Mouse (Mus musculus) G1E (cell line): ENCODE measurements around the gene Trdmt1. TPM values are rescaled to one million over a fixed set of nuclear protein-coding genes. Genes with fewer than 3 reads are reported as not detected.

Source experiments
- ATAC-seq: 2 replicates; pipeline ENCODE4 v1.8.0; 2016; ENCODE audit warnings: mild to moderate bottlenecking; ENCODE audit not compliant: insufficient number of reproducible peaks, poor library complexity, low FRiP score, severe bottlenecking; ENCODE audit errors: extremely low read depth
- DNase-seq: peaks from one replicate; pipeline ENCODE4 v3.0.0; 2012; ENCODE audit warnings: low spot score
- H3K27me3 ChIP-seq: 2 replicates; pipeline ENCODE4 v1.6.1; 2012; ENCODE audit warnings: mild to moderate bottlenecking, low read length, inconsistent platforms; ENCODE audit not compliant: insufficient read depth
- H3K36me3 ChIP-seq: replicated peaks from 2 replicates; pipeline ENCODE3; 2012; ENCODE audit warnings: mild to moderate bottlenecking, inconsistent platforms
- H3K4me1 ChIP-seq: 2 replicates; pipeline ENCODE4 v1.6.1; 2012; ENCODE audit warnings: low read depth, low read length, inconsistent platforms, mixed read lengths; ENCODE audit not compliant: insufficient read depth
- H3K4me3 ChIP-seq: 2 replicates; pipeline ENCODE4 v1.5.1; 2012; ENCODE audit warnings: low read depth, mild to moderate bottlenecking, inconsistent platforms, low read length, moderate library complexity, mixed read lengths
- H3K9me3 ChIP-seq: replicated peaks from 2 replicates; pipeline ENCODE4 v1.6.1; 2012; ENCODE audit warnings: inconsistent platforms
- CTCF ChIP-seq: IDR thresholded peaks from 2 replicates; pipeline ENCODE4 v1.5.1; 2012; ENCODE audit warnings: low read depth, low read length, inconsistent platforms, mixed read lengths
- GATA1 ChIP-seq: IDR thresholded peaks from 2 replicates; pipeline ENCODE4 v1.6.1; 2012; ENCODE audit warnings: borderline replicate concordance, low read length, inconsistent platforms, mixed read lengths
- GATA2 ChIP-seq: IDR thresholded peaks from 2 replicates; pipeline ENCODE4 v1.6.1; 2012; ENCODE audit warnings: low read depth, low read length, inconsistent platforms, borderline replicate concordance
- POLR2AphosphoS5 ChIP-seq: IDR thresholded peaks from 2 replicates; pipeline ENCODE4 v1.6.1; 2012; ENCODE audit warnings: low read depth, low read length, inconsistent platforms; ENCODE audit not compliant: insufficient replicate concordance
- TAL1 ChIP-seq: conservative IDR thresholded peaks from 2 replicates; pipeline ENCODE4 v1.6.1; 2012; ENCODE audit warnings: low read depth, low read length, inconsistent platforms, mixed read lengths
- polyA plus RNA-seq: library from polyadenylated mRNA; stranded (reverse); fragments of >175 nt; gene quantifications from 2 replicates; pipeline ENCODE4 v1.2.3, GENCODE M21; 2012
- total RNA-seq, 2 experiments: library from RNA; stranded (forward) in 1 of 2; stranded (reverse) in 1 of 2; fragments of 200-1000 nt in 1 of 2; fragments of >200 nt in 1 of 2; fragmentation: Nextera tagmentation in 1 of 2; gene quantifications; 2 replicates each; pipeline ENCODE4 v1.2.3; 2014 to 2017

Gene Trdmt1
- total and polyA plus RNA-seq, 3 experiments: 0.56 to 20.2 (median 9.1) TPM

DNA sequence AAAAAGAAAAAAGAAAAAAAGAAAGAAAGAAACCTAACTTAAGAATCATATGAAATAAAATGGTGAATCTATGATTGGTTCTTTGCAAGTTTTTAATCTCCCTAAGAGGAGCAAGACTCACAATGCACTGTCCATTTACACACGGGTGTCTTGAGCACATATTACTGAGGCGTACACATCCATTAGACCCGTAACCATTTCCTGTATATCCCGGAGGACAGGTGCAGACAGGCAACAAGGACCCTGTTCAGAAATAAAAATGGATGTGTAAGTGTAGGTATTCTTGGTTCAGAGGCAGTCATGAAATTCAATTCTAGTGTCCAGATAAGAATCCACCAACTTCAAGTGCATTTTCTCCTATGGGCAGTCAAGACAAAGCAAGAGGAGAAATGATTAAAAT is 74.8 kb downstream of the Trdmt1 start:
- Histone ChIP-seq H3K4me1 (no peaks in the 10 kb centered on the region), H3K4me3 (no peak overlapping the region), H3K36me3 (no peaks in the 10 kb centered on the region), H3K9me3 (no peaks in the 10 kb centered on the region), H3K27me3 (peaks cover 9% of the 10 kb centered on the region)
- no peak for TF ChIP-seq GATA2
- no peak for TF ChIP-seq CTCF
- TF ChIP-seq GATA1: no peak
- TF ChIP-seq POLR2AphosphoS5: no peak
- no peak for TF ChIP-seq TAL1
- DNase-seq: no peak
- ATAC-seq: no peak

DNA sequence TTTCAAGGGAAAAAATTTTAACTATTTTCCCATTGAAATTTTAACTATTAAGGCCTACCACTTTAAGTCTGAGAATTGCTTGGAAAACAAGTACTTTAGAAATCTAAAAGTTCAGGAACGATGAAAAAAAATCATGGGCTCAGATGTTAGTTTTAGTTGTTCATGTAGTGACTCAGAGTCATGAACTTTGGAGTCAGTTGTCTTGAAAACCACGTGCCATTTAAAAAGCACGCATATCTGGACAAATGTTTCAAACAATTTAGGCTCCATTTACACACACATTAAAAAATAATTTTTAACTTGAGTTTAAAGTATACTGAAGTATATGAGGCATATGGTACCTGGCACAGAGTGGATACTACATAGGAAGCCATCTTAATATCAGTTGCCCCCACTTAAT is 77.8 kb downstream of the Trdmt1 start:
- DNase-seq: no peak
- TF ChIP-seq GATA2 (no peak), TAL1 (no peak), GATA1 (no peak), CTCF (no peak), POLR2AphosphoS5 (no peak)
- Histone ChIP-seq H3K27me3 (peaks cover 9% of the 10 kb centered on the region), H3K4me1 (no peaks in the 10 kb centered on the region), H3K9me3 (no peaks in the 10 kb centered on the region), H3K4me3 (no peak overlapping the region), H3K36me3 (no peaks in the 10 kb centered on the region)
- ATAC-seq: no peak

Other genes with a start within 250 kb of the Trdmt1 start
- not detected in 2 replicates for gene Cubn, start 52.9 kb downstream of the Trdmt1 start, total RNA-seq (2014; fragmentation: Nextera tagmentation)
- gene Cubn, start 52.9 kb downstream of the Trdmt1 start, total RNA-seq (2017): 0.12 and 0.16 TPM in 2 replicates
- not detected in 2 replicates for gene Cubn, start 52.9 kb downstream of the Trdmt1 start, polyA plus RNA-seq
- 222 and 227 TPM in 2 replicates for gene Vim, start 29.3 kb upstream of the Trdmt1 start, total RNA-seq (2014; fragmentation: Nextera tagmentation)
- 1,355 and 1,410 TPM in 2 replicates for gene Vim, start 29.3 kb upstream of the Trdmt1 start, total RNA-seq (2017)
- gene Vim, start 29.3 kb upstream of the Trdmt1 start, polyA plus RNA-seq: 451 and 565 TPM in 2 replicates
- not detected in 2 replicates for gene St8sia6, start 249.4 kb upstream of the Trdmt1 start, total RNA-seq (2014; fragmentation: Nextera tagmentation)
- gene St8sia6, start 249.4 kb upstream of the Trdmt1 start, total RNA-seq (2017): 0.06 and 0.11 TPM in 2 replicates
- not detected in 2 replicates for gene St8sia6, start 249.4 kb upstream of the Trdmt1 start, polyA plus RNA-seq